Comparison of ENCODE assay signal across 9 mouse cellular contexts in the genomic region with DNA sequence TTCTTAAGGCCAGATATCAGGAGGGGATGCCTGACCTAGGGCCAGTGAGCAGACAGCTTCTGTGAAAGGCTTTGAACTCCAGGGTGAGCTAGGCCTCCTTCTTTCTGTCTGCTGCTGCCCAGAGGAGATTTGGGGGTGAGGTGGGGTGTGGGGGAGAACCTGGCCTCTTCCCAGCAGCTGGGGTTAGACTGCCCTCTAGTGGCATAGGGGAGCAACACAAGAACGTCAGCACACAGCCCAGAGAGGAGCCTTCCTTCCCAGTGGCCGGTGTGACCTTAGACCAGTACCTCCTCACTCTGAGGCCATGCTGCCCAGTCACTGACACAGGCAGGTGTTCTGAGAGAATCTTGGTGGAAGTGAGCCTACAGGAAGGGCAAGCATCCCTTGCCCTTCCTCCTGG. TPM values are rescaled to one million over a fixed set of nuclear protein-coding genes. Genes with fewer than 3 reads are reported as not detected.
A peak's percentile ranks its signal among the peaks of the same experiment; 100 is the strongest.
DNase-seq lines count a peak whose midpoint lies in the region; ATAC-seq lines count a peak whose summit lies in the region.
"Had no signal": no experiment of that assay in that cellular context is flagged by ENCODE, and none has a peak within 500 bp of the region (broad histone marks: within the 10 kb centered on the region; RNA-seq: fewer than 3 reads in every experiment).

No protein-coding gene starts in this region.

- intact Hi-C loops in heart, postnatal 14 days (cut with DNase I) = no loop called here

- DNase-seq in heart, postnatal 14 days = peak; percentile 38 to 59
- no peak for DNase-seq in heart, adult 8-10 months (ENCODE audit: low spot score)
- DNase-seq in A20 (ENCODE audit: low read depth, low spot score) = peak; percentile 63
- peak; percentile 63 for DNase-seq in R1 (ENCODE audit: low read depth, low spot score)
- peak; percentile 71 for DNase-seq in kidney, postnatal 10 days
- peak; percentile 71 for DNase-seq in naive thymus-derived CD4-positive, alpha-beta T cell, adult 2 months (ENCODE audit: low read depth)

- peak; percentile 55 for ATAC-seq in common myeloid progenitor, adult 5-6 weeks (replicated peaks; ENCODE audit: low read depth, poor library complexity, severe bottlenecking)
- no peak for ATAC-seq in inflammation-experienced regulatory T-cells, adult 6 months

RNA-seq across cellular contexts. Expression of a gene that starts 10.4 kb away (rescaled TPM):
- total RNA-seq in heart, postnatal 14 days (2021) = not detected
- total RNA-seq in heart, adult 8-10 months (2022) = not detected
- not detected in 2 replicates for total RNA-seq in common myeloid progenitor, adult 5-6 weeks (2017)
- polyA plus RNA-seq in inflammation-experienced regulatory T-cells, adult 6 months (2017; shearing (Covaris generic)) = not detected
- total RNA-seq: layer of hippocampus, postnatal 36 days had no signal

RNA-seq across cellular contexts. Expression of a gene that starts 42.9 kb away (rescaled TPM):
- under 1 TPM in 1 of 2 experiments, not detected in 1; 0.24 TPM for total RNA-seq in heart, postnatal 14 days (2021)
- total RNA-seq in heart, adult 8-10 months (2022) = under 1 TPM in 3 of 4 experiments, not detected in 1; 0.25 to 0.44 (median 0.29) TPM
- not detected in 2 replicates for total RNA-seq in common myeloid progenitor, adult 5-6 weeks (2017)
- not detected for polyA plus RNA-seq in inflammation-experienced regulatory T-cells, adult 6 months (2017; shearing (Covaris generic))

RNA-seq across cellular contexts. Expression of a gene that starts 52.7 kb away (rescaled TPM):
- 1 to 10 TPM; 4.2 to 4.3 TPM for total RNA-seq in heart, postnatal 14 days (2021)
- 10 to 100 TPM in 1 of 4 experiments, 1 to 10 TPM in 3; 5.6 to 12.0 (median 7.5) TPM for total RNA-seq in heart, adult 8-10 months (2022)
- total RNA-seq in common myeloid progenitor, adult 5-6 weeks (2017) = 2.6 and 2.8 TPM in 2 replicates
- 1 to 10 TPM; 2.3 to 6.2 (median 3.6) TPM for polyA plus RNA-seq in inflammation-experienced regulatory T-cells, adult 6 months (2017; shearing (Covaris generic))

RNA-seq across cellular contexts. Expression of a gene that starts 52.8 kb away (rescaled TPM):
- total RNA-seq in heart, postnatal 14 days (2021) = 100 to 1,000 TPM; 165 to 187 TPM
- total RNA-seq in heart, adult 8-10 months (2022) = 100 to 1,000 TPM; 146 to 187 (median 164) TPM
- 331 and 375 TPM in 2 replicates for total RNA-seq in common myeloid progenitor, adult 5-6 weeks (2017)
- 100 to 1,000 TPM; 157 to 218 (median 188) TPM for polyA plus RNA-seq in inflammation-experienced regulatory T-cells, adult 6 months (2017; shearing (Covaris generic))
